Mouse (Mus musculus) forebrain, postnatal 0 days (tissue): ENCODE results near the gene Hid1. TPM values are rescaled to one million over a fixed set of nuclear protein-coding genes. Genes with fewer than 3 reads are reported as not detected.

ENCODE experiments used
- ATAC-seq: fragments of 200-750 bp; cut with Nextera tagmentation; 2 replicates; pipeline ENCODE4 v1.8.0; 2017; ENCODE audit warnings: mild to moderate bottlenecking, moderate library complexity
- DNase-seq: peaks from one replicate; pipeline ENCODE4 v3.0.0-alpha.2; 2015
- H3K27ac ChIP-seq: fragments of 300-500 bp; sonication (generic); 2 replicates; pipeline ENCODE4 v1.5.1; 2014; ENCODE audit warnings: low read depth, mild to moderate bottlenecking, antibody characterized with exemption, low read length, moderate library complexity, mixed read lengths
- H3K27me3 ChIP-seq: fragments of 300-500 bp; sonication (generic); 2 replicates; pipeline ENCODE4 v1.6.1; 2014; ENCODE audit warnings: mild to moderate bottlenecking, low read length, mixed read lengths; ENCODE audit not compliant: insufficient read depth
- H3K36me3 ChIP-seq: fragments of 300-500 bp; sonication (generic); 2 replicates; pipeline ENCODE4 v1.6.1; 2014; ENCODE audit warnings: mild to moderate bottlenecking, moderate library complexity; ENCODE audit not compliant: insufficient read depth
- H3K4me1 ChIP-seq: fragments of 300-500 bp; sonication (generic); 2 replicates; pipeline ENCODE4 v1.6.1; 2014; ENCODE audit warnings: antibody characterized with exemption; ENCODE audit not compliant: insufficient read depth
- H3K4me2 ChIP-seq: fragments of 300-500 bp; sonication (generic); 2 replicates; pipeline ENCODE4 v1.6.1; 2014; ENCODE audit warnings: low read depth, mild to moderate bottlenecking, moderate library complexity
- H3K4me3 ChIP-seq: fragments of 300-500 bp; sonication (generic); 2 replicates; pipeline ENCODE4 v1.5.1; 2014; ENCODE audit warnings: low read depth, low read length, mixed read lengths
- H3K9ac ChIP-seq: fragments of 300-500 bp; sonication (generic); 2 replicates; pipeline ENCODE4 v1.6.1; 2014; ENCODE audit warnings: mild to moderate bottlenecking
- H3K9me3 ChIP-seq: fragments of 300-500 bp; sonication (generic); 2 replicates; pipeline ENCODE4 v1.6.1; 2016; ENCODE audit warnings: low read length
- CTCF ChIP-seq: sonication (generic); IDR thresholded peaks from 2 replicates; pipeline ENCODE4 v1.5.1; 2016; ENCODE audit warnings: antibody characterized with exemption, control low read depth, low read depth
- WGBS: fragments of 180-500 bp; shearing (Covaris S2); extraction: QIAGEN DNeasy Blood & Tissue Kit; methylation state at CpG from one replicate; pipeline ENCODE4 v1.1.7; 2014; 5-methylcytosine and 5-hydroxymethylcytosine counted together
- polyA plus RNA-seq: library from polyadenylated mRNA; unstranded; fragments of >200 nt; fragmentation: Nextera tagmentation; extraction: Ambion mirVana; gene quantifications from 2 replicates; pipeline ENCODE4 v1.2.1, GENCODE M21; 2015
- total RNA-seq: library from RNA; depleted of rRNA; stranded (reverse); fragments of >200 nt; gene quantifications from 2 replicates; pipeline ENCODE4 v1.2.3, GENCODE M21; 2014; rRNA removed

The Hid1 gene
- total RNA-seq (52.4 and 54.5 TPM in 2 replicates), polyA plus RNA-seq (42.8 and 46.6 TPM in 2 replicates)

GRCm38 (mm10) chr11:115367395-115367944, at the start of gene Hid1:
Hid1 (minus strand) TSS chr11:115367756.
- 2% methylated on average over 39 of the region's 39 CpGs for WGBS
- peak within 1 kb of the TSS; percentile 69 for H3K4me3 ChIP-seq
- ATAC-seq: peak; percentile 84
- no peaks in the 10 kb centered on the region for H3K36me3 ChIP-seq
- no peaks in the 10 kb centered on the region for H3K27me3 ChIP-seq
- no peak for TF ChIP-seq CTCF
- H3K4me1 ChIP-seq: no peaks in the 10 kb centered on the region
- peak; percentile 82 for DNase-seq
- H3K27ac ChIP-seq: peak within 1 kb of the TSS; percentile 69
- peak within 1 kb of the TSS; percentile 64 for H3K9ac ChIP-seq
- no peaks in the 10 kb centered on the region for H3K9me3 ChIP-seq
- H3K4me2 ChIP-seq: peak within 1 kb of the TSS; percentile 89

DNA sequence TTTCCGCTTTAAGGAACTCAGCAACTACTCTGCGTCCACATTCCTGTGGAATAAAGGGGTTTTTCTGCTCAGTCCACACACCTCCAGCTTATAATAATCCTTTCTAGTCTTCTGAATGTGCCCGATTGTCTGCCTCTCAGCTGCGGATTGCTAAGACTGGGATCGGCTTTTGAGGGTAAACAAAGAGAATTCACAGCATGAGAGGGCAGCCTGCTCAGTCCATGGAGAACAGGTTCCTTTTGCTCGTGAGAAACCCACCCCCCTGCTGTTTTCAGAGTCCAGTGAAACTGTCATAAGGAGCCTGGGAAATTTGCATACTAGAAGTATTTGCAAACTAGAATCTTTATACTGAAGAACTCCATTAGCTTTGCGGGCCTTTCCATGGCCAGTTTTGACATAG, 42.0 kb upstream of the Hid1 start:
- H3K4me2 ChIP-seq: no peak overlapping the region
- no peaks in the 10 kb centered on the region for H3K9me3 ChIP-seq
- 0 out of 2 replicates have a peak, but pooled peaks cover 2% of the 10 kb centered on the region for H3K4me1 ChIP-seq
- no peak for DNase-seq
- H3K27ac ChIP-seq: no peak overlapping the region
- H3K4me3 ChIP-seq: no peak overlapping the region
- WGBS: 13% methylated on average over 7 of the region's 7 CpGs
- no peak overlapping the region for H3K9ac ChIP-seq
- H3K36me3 ChIP-seq: peaks cover 31% of the 10 kb centered on the region
- TF ChIP-seq CTCF: no peak
- no peaks in the 10 kb centered on the region for H3K27me3 ChIP-seq
- no peak for ATAC-seq

- 0 out of 2 replicates have a peak, but pooled peaks cover 5% of the 10 kb centered on the region for H3K4me1 ChIP-seq
Measured at GRCm38 (mm10) chr11:115408266-115408920, 40.8 kb upstream of the Hid1 start.

DNA sequence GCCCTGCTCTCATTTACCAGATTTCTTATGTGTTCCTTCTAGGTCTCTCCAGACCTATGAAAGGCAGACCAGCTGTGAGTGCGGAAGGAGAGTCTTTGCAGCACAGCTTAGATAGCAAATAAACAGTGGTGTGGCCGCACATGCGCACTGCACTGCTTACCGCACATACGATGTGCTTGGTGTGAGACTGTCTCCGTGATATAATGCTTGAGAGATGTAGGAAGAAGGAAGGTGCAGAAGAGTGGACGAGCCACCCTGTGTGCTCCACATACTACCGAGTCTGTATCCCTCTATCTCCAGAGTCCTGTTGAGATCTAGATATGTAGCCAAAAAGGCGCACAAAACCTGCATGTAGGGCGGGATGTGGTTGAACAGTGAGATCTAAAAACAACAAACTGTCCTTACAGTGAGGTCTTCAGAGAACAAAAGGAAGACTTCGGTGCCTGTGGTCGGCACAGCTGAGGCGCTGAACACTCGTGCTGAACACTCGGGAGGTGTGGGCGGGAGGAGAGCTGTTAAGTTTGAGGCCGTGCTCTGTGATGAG, 39.4 kb upstream of the Hid1 start:
- H3K9ac ChIP-seq: no peak overlapping the region
- no peaks in the 10 kb centered on the region for H3K27me3 ChIP-seq
- H3K36me3 ChIP-seq: peaks cover 31% of the 10 kb centered on the region
- no peak overlapping the region for H3K4me2 ChIP-seq
- TF ChIP-seq CTCF: no peak
- DNase-seq (no peak), ATAC-seq (no peak)
- 95% methylated on average over 17 of the region's 17 CpGs for WGBS
- no peaks in the 10 kb centered on the region for H3K9me3 ChIP-seq
- H3K4me3 ChIP-seq: no peak overlapping the region
- 0 out of 2 replicates have a peak, but pooled peaks cover 10% of the 10 kb centered on the region for H3K4me1 ChIP-seq
- no peak overlapping the region for H3K27ac ChIP-seq

More at GRCm38 (mm10) chr11:115408266-115408920, 40.8 kb upstream of the Hid1 start:
- 61% methylated on average over 6 of the region's 6 CpGs for WGBS
- ATAC-seq (no peak), DNase-seq (no peak)
- Histone ChIP-seq H3K9ac (no peak overlapping the region), H3K4me2 (no peak overlapping the region), H3K27ac (no peak overlapping the region), H3K27me3 (no peaks in the 10 kb centered on the region), H3K36me3 (peaks cover 31% of the 10 kb centered on the region), H3K9me3 (no peaks in the 10 kb centered on the region), H3K4me3 (no peak overlapping the region)
- TF ChIP-seq CTCF: peak; percentile 35; the same call in 1 of the 2 replicates

GRCm38 (mm10) chr11:115405723-115406122, 38.2 kb upstream of the Hid1 start:
- no peaks in the 10 kb centered on the region for H3K9me3 ChIP-seq
- H3K4me1 ChIP-seq: peaks cover 15% of the 10 kb centered on the region
- no peak overlapping the region for H3K4me2 ChIP-seq
- peaks cover 24% of the 10 kb centered on the region for H3K36me3 ChIP-seq
- no peaks in the 10 kb centered on the region for H3K27me3 ChIP-seq
- DNase-seq (no peak), ATAC-seq (no peak)
- H3K4me3 ChIP-seq: no peak overlapping the region
- no peak overlapping the region for H3K9ac ChIP-seq
- TF ChIP-seq CTCF: no peak
- WGBS: 97% methylated on average over 6 of the region's 6 CpGs
- H3K27ac ChIP-seq: no peak overlapping the region

GRCm38 (mm10) chr11:115403338-115404124, 36.0 kb upstream of the Hid1 start, which contains the start of gene Mrpl58:
Mrpl58 (plus strand) TSS chr11:115403752.
- H3K9ac ChIP-seq: peak within 1 kb of the TSS; percentile 95
- H3K27ac ChIP-seq: peak within 1 kb of the TSS; percentile 89
- peak within 1 kb of the TSS; percentile 75 for H3K4me3 ChIP-seq
- no peaks in the 10 kb centered on the region for H3K27me3 ChIP-seq
- H3K9me3 ChIP-seq: no peaks in the 10 kb centered on the region
- peak within 1 kb of the TSS; percentile 46 for H3K4me2 ChIP-seq
- H3K4me1 ChIP-seq: peaks cover 16% of the 10 kb centered on the region
- TF ChIP-seq CTCF: no peak
- DNase-seq: peak; percentile 90
- ATAC-seq: peak; percentile 94
- 5% methylated on average over 50 of the region's 50 CpGs for WGBS
- peaks cover 11% of the 10 kb centered on the region; the same call in 1 of the 2 replicates for H3K36me3 ChIP-seq
